Mouse (Mus musculus): ENCODE data around the gene S1pr5. TPM values are rescaled to one million over a fixed set of nuclear protein-coding genes. Genes with fewer than 3 reads are reported as not detected.
"Not testable (repeated sequence)": the region's sequence is repeated elsewhere in the genome, so short reads cannot be mapped to it uniquely, and the experiment has no call there.

Gene S1pr5
- total and polyA plus RNA-seq, 3 experiments: not detected

- Histone ChIP-seq H3K36me3 (replicated peaks in 1 of 2; ENCODE audit: control insufficient read depth in 1 of 2, insufficient read depth in 1 of 2, low read length in 1 of 2) (peaks cover 38 to 66% of the 10 kb centered on the region in 2 experiments), H3K4me1 (ENCODE audit: control insufficient read depth in 1 of 2, insufficient read depth in 2 of 2) (peaks cover 31 to 65% of the 10 kb centered on the region in 2 experiments)
- in situ Hi-C loops (cut with MboI; ENCODE audit: low pct_ligation_motif_present, low pct_unique_long_range_greater_than_20kb, low sequenced_read_pairs); dilution Hi-C loops (cut with MboI; ENCODE audit: extremely low pct_ligation_motif_present, extremely low pct_unique_long_range_greater_than_20kb, low sequenced_read_pairs); DNase-seq (ENCODE audit: extremely low read depth); H3K27ac ChIP-seq (ENCODE audit: insufficient read depth, low read depth); H3K9me3 ChIP-seq (replicated peaks; ENCODE audit: low read length); H3K4me3 ChIP-seq (replicated peaks in 1 of 3; ENCODE audit: low read depth in 2 of 3, low read length in 2 of 3, poor library complexity in 1 of 3); H3K27me3 ChIP-seq (replicated peaks); H3K79me2 ChIP-seq (replicated peaks; ENCODE audit: control insufficient read depth, extremely low read depth, insufficient read depth, poor library complexity, severe bottlenecking); H3K4me2 ChIP-seq (ENCODE audit: insufficient read depth, low read depth, poor library complexity, severe bottlenecking); H3K9ac ChIP-seq (ENCODE audit: insufficient read depth, low read depth): not testable (repeated sequence)
- TF ChIP-seq CTCF (conservative IDR thresholded peaks at IDR 0.05 in 1 of 2, IDR thresholded peaks at IDR 0.05 in 1 of 2; ENCODE audit: low read depth in 2 of 2, low read length in 2 of 2): 0 out of 4 replicates have a peak, but pooled peaks of 1 of the 2 experiments have one; percentile 3
Observed at GRCm38 (mm10) chr9:21195736-21196505, 52.3 kb downstream of the S1pr5 start.

- dilution Hi-C loops (cut with MboI; ENCODE audit: extremely low pct_ligation_motif_present, extremely low pct_unique_long_range_greater_than_20kb, low sequenced_read_pairs): no loop called here
- Histone ChIP-seq H3K79me2 (replicated peaks; ENCODE audit: control insufficient read depth, extremely low read depth, insufficient read depth, poor library complexity, severe bottlenecking) (no peaks in the 10 kb centered on the region), H3K4me1 (ENCODE audit: control insufficient read depth in 1 of 2, insufficient read depth in 2 of 2) (peaks cover 27 to 58% of the 10 kb centered on the region in 2 experiments), H3K9ac (ENCODE audit: insufficient read depth, low read depth) (no peak overlapping the region), H3K27ac (ENCODE audit: insufficient read depth, low read depth) (no peak overlapping the region), H3K36me3 (replicated peaks in 1 of 2; ENCODE audit: control insufficient read depth in 1 of 2, insufficient read depth in 1 of 2, low read length in 1 of 2) (peaks cover 35 to 61% of the 10 kb centered on the region in 2 experiments), H3K9me3 (replicated peaks; ENCODE audit: low read length) (no peaks in the 10 kb centered on the region), H3K4me3 (replicated peaks in 1 of 3; ENCODE audit: low read depth in 2 of 3, low read length in 2 of 3, poor library complexity in 1 of 3) (no peak overlapping the region), H3K27me3 (replicated peaks) (no peaks in the 10 kb centered on the region), H3K4me2 (ENCODE audit: insufficient read depth, low read depth, poor library complexity, severe bottlenecking) (no peak overlapping the region)
- DNase-seq (ENCODE audit: extremely low read depth): peak; percentile 78
- in situ Hi-C loops (cut with MboI; ENCODE audit: low pct_ligation_motif_present, low pct_unique_long_range_greater_than_20kb, low sequenced_read_pairs): no loop called here
- TF ChIP-seq ZNF384 (IDR thresholded peaks at IDR 0.05; ENCODE audit: low read depth, low read length) (no peak), EP300 (IDR thresholded peaks at IDR 0.05; ENCODE audit: low read length) (peak; percentile 64), CTCF (conservative IDR thresholded peaks at IDR 0.05 in 1 of 2, IDR thresholded peaks at IDR 0.05 in 1 of 2; ENCODE audit: low read depth in 2 of 2, low read length in 2 of 2) (no peak), IRF4 (IDR thresholded peaks at IDR 0.05; ENCODE audit: low read depth, low read length) (0 out of 2 replicates have a peak, but pooled peaks have one; percentile 36), BHLHE40 (IDR thresholded peaks at IDR 0.05; ENCODE audit: low read depth, low read length) (peak; percentile 74)
Observed at GRCm38 (mm10) chr9:21194787-21195493, 53.3 kb downstream of the S1pr5 start.

GRCm38 (mm10) chr9:21193786-21194185 is 54.5 kb downstream of the S1pr5 start:
- Histone ChIP-seq H3K4me3 (replicated peaks in 1 of 3; ENCODE audit: low read depth in 2 of 3, low read length in 2 of 3, poor library complexity in 1 of 3) (no peak overlapping the region), H3K27ac (ENCODE audit: insufficient read depth, low read depth) (no peak overlapping the region), H3K4me1 (ENCODE audit: control insufficient read depth in 1 of 2, insufficient read depth in 2 of 2) (peaks cover 26 to 47% of the 10 kb centered on the region in 2 experiments), H3K36me3 (replicated peaks in 1 of 2; ENCODE audit: control insufficient read depth in 1 of 2, insufficient read depth in 1 of 2, low read length in 1 of 2) (peaks cover 32 to 58% of the 10 kb centered on the region in 2 experiments), H3K9ac (ENCODE audit: insufficient read depth, low read depth) (no peak overlapping the region), H3K79me2 (replicated peaks; ENCODE audit: control insufficient read depth, extremely low read depth, insufficient read depth, poor library complexity, severe bottlenecking) (no peaks in the 10 kb centered on the region), H3K4me2 (ENCODE audit: insufficient read depth, low read depth, poor library complexity, severe bottlenecking) (no peak overlapping the region), H3K27me3 (replicated peaks) (no peaks in the 10 kb centered on the region), H3K9me3 (replicated peaks; ENCODE audit: low read length) (no peaks in the 10 kb centered on the region)
- no peak for DNase-seq (ENCODE audit: extremely low read depth)
- in situ Hi-C loops (cut with MboI; ENCODE audit: low pct_ligation_motif_present, low pct_unique_long_range_greater_than_20kb, low sequenced_read_pairs) (no loop called here), dilution Hi-C loops (cut with MboI; ENCODE audit: extremely low pct_ligation_motif_present, extremely low pct_unique_long_range_greater_than_20kb, low sequenced_read_pairs) (no loop called here)
- TF ChIP-seq BHLHE40 (IDR thresholded peaks at IDR 0.05; ENCODE audit: low read depth, low read length) (no peak), KAT2A (IDR thresholded peaks at IDR 0.05; ENCODE audit: insufficient replicate concordance, low read length) (no peak), CHD2 (IDR thresholded peaks at IDR 0.05; ENCODE audit: low read length) (no peak), ELF1 (IDR thresholded peaks at IDR 0.05; ENCODE audit: low read depth, low read length) (no peak), ZNF384 (IDR thresholded peaks at IDR 0.05; ENCODE audit: low read depth, low read length) (no peak), RAD21 (IDR thresholded peaks at IDR 0.05; ENCODE audit: low read depth, low read length) (no peak), ZC3H11A (IDR thresholded peaks at IDR 0.05; ENCODE audit: low read depth, low read length) (no peak), E2F4 (IDR thresholded peaks at IDR 0.05; ENCODE audit: insufficient replicate concordance, low read depth, low read length) (no peak), IRF4 (IDR thresholded peaks at IDR 0.05; ENCODE audit: low read depth, low read length) (no peak), MXI1 (IDR thresholded peaks at IDR 0.05; ENCODE audit: low read depth, low read length) (no peak)

Data from CH12.LX (cell line).